Mouse (Mus musculus) cerebellum, adult 11 months (tissue): ENCODE measurements around the gene Nfib.

Source experiments
- DNase-seq: peaks from one replicate; pipeline ENCODE4 v3.0.0; 2022

Nfib gene

GRCm38 (mm10) chr4:82333413-82333812 is 372.1 kb downstream of the Nfib start:
- DNase-seq, result no peak

- no peak for DNase-seq
These were observed 375.5 kb downstream of the Nfib start for GRCm38 (mm10) chr4:82330095-82330494.

- no peak for DNase-seq
These were observed 379.4 kb downstream of the Nfib start for GRCm38 (mm10) chr4:82326140-82326529.

- DNase-seq, result no peak
These were observed 380.0 kb downstream of the Nfib start for GRCm38 (mm10) chr4:82325409-82326139.

GRCm38 (mm10) chr4:82324977-82325376 is 380.6 kb downstream of the Nfib start:
- no peak for DNase-seq

GRCm38 (mm10) chr4:82321008-82321407 is 384.5 kb downstream of the Nfib start:
- DNase-seq, result no peak

- DNase-seq, result no peak
These were observed 386.2 kb downstream of the Nfib start for GRCm38 (mm10) chr4:82319388-82319787.

GRCm38 (mm10) chr4:82316168-82316567 is 389.4 kb downstream of the Nfib start:
- DNase-seq, result no peak

- DNase-seq, result no peak
These were observed 389.8 kb downstream of the Nfib start for GRCm38 (mm10) chr4:82315710-82316109.

GRCm38 (mm10) chr4:82310924-82311734 is 394.4 kb downstream of the Nfib start:
- DNase-seq, result no peak

GRCm38 (mm10) chr4:82306045-82306444 is 399.5 kb downstream of the Nfib start:
- no peak for DNase-seq

GRCm38 (mm10) chr4:82304148-82304871 is 401.2 kb downstream of the Nfib start:
- no peak for DNase-seq

GRCm38 (mm10) chr4:82303362-82303900 is 402.1 kb downstream of the Nfib start:
- DNase-seq, result no peak

GRCm38 (mm10) chr4:82302901-82303300 is 402.6 kb downstream of the Nfib start:
- DNase-seq, result no peak

GRCm38 (mm10) chr4:82298606-82299005 is 406.9 kb downstream of the Nfib start:
- DNase-seq, result no peak

GRCm38 (mm10) chr4:82297562-82297961 is 408.0 kb downstream of the Nfib start:
- DNase-seq, result no peak

- DNase-seq, result no peak
These were observed 411.5 kb downstream of the Nfib start for GRCm38 (mm10) chr4:82294066-82294465.

GRCm38 (mm10) chr4:82291174-82291847 is 414.2 kb downstream of the Nfib start:
- no peak for DNase-seq

GRCm38 (mm10) chr4:82290623-82291022 is 414.9 kb downstream of the Nfib start:
- DNase-seq, result no peak

GRCm38 (mm10) chr4:82289596-82289995 is 416.0 kb downstream of the Nfib start:
- DNase-seq, result no peak

GRCm38 (mm10) chr4:82288138-82288537 is 417.4 kb downstream of the Nfib start:
- no peak for DNase-seq

GRCm38 (mm10) chr4:82287454-82287853 is 418.1 kb downstream of the Nfib start:
- no peak for DNase-seq

- no peak for DNase-seq
These were observed 418.6 kb downstream of the Nfib start for GRCm38 (mm10) chr4:82286931-82287330.
